Mouse (Mus musculus): ENCODE measurements around the gene Sema3b.
"Not testable (repeated sequence)": the region's sequence is repeated elsewhere in the genome, so short reads cannot be mapped to it uniquely, and the experiment has no call there.

The Sema3b gene

DNA sequence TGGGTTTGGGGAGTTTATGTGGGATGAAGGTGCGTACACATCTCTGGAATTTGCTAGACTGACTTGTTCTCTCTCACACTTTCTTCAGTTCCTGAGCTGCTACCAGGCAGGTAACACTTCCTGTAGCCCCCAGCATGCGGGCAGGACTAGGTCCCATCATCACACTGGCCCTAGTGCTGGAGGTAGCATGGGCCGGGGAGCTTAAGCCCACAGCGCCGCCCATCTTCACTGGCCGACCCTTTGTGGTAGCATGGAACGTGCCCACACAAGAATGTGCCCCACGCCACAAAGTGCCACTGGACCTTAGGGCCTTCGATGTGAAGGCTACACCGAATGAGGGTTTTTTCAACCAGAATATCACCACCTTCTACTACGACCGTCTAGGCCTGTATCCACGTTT is 39.0 kb downstream of the Sema3b start:
- no peak for DNase-seq (ENCODE audit: low spot score)

GRCm38 (mm10) chr9:107569270-107569669 is 39.8 kb downstream of the Sema3b start:
- no peak for DNase-seq (ENCODE audit: low spot score)

GRCm38 (mm10) chr9:107568331-107569261 is 40.4 kb downstream of the Sema3b start:
- DNase-seq (ENCODE audit: low spot score) = peak; percentile 89

- no peak for DNase-seq (ENCODE audit: low spot score)
Observed at GRCm38 (mm10) chr9:107567702-107568319, 41.2 kb downstream of the Sema3b start, which contains the start of gene Hyal2. TSS of gene Hyal2 (plus strand) at chr9:107567945.

DNA sequence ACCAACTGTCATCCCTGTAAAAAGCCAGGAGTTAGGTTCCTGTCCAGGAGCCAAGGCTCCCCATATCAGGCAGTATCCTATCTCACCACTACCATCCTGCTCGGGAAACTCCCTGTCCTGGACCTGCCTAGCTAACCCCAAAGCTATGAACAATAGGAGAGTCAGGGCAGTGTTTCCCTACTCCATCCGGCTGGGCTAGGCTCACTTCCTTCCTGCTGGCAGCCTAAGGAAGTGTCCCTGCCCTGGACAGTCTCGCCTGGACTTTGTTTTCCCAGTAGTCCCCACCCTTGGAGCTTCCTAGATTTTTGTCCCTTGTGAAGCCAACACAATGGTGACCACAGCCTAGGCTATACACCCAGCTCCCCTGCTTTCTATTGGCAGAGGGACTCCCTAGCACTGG is 42.2 kb downstream of the Sema3b start:
- DNase-seq (ENCODE audit: low spot score) = no peak

DNA sequence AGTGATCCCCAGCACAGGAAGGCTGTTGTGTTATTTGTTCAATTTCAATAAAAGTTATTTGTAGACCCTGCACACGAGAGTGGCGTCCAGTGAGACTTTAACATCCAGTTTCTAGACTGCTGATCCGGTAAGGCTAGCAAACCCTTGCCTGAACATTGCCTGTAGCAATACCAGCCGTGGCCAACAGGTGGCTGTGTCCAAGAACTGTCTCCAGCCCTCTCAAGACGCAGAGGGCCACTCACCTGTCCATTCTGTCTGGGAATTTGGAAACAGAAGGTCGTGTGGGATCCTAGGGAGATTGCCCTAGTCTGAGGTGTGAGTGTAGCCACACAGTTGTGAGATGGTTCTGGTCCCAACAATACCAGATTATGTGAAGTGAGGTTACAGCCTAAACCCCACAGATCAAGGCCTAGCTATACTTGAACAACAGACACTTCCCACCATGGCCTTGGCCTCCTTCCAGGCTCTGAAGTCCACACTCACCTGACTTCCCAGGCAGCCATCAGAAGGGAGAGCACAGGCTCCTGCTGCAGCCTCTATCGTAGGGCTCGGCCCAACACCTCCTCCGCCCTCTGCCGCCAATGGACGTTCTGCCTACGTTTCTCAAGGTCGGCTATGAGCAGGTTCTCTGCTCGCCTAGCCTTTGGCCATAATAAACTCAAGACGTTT is 42.9 kb downstream of the Sema3b start:
- DNase-seq (ENCODE audit: low spot score) = peak; percentile 90

GRCm38 (mm10) chr9:107565556-107565955 is 43.5 kb downstream of the Sema3b start:
- not testable (repeated sequence) for DNase-seq (ENCODE audit: low spot score)

- DNase-seq (ENCODE audit: low spot score) = peak; percentile 95
Observed at GRCm38 (mm10) chr9:107563029-107563581, 45.9 kb downstream of the Sema3b start, which contains the start of gene Tusc2. TSS of gene Tusc2 (plus strand) at chr9:107563255.

- no peak for DNase-seq (ENCODE audit: low spot score)
Observed at GRCm38 (mm10) chr9:107556346-107556745, 52.7 kb downstream of the Sema3b start.

- no peak for DNase-seq (ENCODE audit: low spot score)
Observed at GRCm38 (mm10) chr9:107555701-107556100, 53.3 kb downstream of the Sema3b start.

- DNase-seq (ENCODE audit: low spot score) = peak; percentile 70
Observed at GRCm38 (mm10) chr9:107555031-107555457, 54.0 kb downstream of the Sema3b start.

GRCm38 (mm10) chr9:107554319-107554825 is 54.7 kb downstream of the Sema3b start:
- DNase-seq (ENCODE audit: low spot score) = peak; percentile 94

DNA sequence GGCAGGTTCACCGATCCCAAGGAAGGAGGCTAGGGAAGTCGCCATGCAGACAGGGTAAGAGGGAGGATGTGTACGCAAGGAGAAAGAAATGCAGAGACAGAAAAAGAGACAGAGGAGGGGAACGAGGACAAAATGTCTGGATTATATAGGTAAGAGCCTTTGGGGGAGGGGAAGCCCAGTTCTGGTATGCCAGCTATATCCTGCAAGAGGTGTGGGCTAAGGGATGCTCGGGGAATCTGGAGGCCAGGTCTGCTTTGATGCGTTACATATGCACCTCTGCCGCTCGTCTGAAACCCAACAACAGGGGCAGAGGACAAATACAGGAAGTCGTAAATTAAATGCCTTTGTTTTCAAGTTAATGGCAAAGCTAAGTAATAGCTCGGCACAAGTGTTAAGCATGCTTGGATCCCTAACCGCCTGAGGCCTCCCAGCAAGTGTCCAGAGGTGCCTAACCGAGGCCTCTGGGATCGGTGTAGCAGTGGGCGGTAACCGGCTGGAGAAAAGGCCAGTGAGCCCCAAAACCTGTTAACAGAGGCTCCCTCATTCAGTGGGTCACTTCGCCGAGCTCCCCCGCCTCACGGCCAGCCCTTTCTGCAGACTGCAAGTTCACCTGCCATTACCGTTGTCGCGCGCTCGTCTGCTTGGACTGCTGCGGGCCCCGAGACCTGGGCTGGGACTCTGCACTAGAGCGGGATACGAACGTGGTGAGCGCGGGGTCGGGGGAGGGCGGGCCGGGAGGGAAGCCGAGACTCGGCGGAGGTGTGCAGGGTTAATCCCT is 55.3 kb downstream of the Sema3b start:
- DNase-seq (ENCODE audit: low spot score) = no peak

GRCm38 (mm10) chr9:107552690-107553393 is 56.2 kb downstream of the Sema3b start:
- DNase-seq (ENCODE audit: low spot score) = no peak

GRCm38 (mm10) chr9:107551890-107552355 is 57.1 kb downstream of the Sema3b start:
- DNase-seq (ENCODE audit: low spot score) = no peak

- peak; percentile 73 for DNase-seq (ENCODE audit: low spot score)
Observed at GRCm38 (mm10) chr9:107551117-107551889, 57.7 kb downstream of the Sema3b start, which contains the start of gene Rassf1. TSS of gene Rassf1 (plus strand) at chr9:107551555.

GRCm38 (mm10) chr9:107550491-107551116 is 58.4 kb downstream of the Sema3b start:
- DNase-seq (ENCODE audit: low spot score) = no peak

GRCm38 (mm10) chr9:107549297-107550074 is 59.5 kb downstream of the Sema3b start:
- no peak for DNase-seq (ENCODE audit: low spot score)
